ENCODE assay signal across 1 mouse cellular context in the genomic region with DNA sequence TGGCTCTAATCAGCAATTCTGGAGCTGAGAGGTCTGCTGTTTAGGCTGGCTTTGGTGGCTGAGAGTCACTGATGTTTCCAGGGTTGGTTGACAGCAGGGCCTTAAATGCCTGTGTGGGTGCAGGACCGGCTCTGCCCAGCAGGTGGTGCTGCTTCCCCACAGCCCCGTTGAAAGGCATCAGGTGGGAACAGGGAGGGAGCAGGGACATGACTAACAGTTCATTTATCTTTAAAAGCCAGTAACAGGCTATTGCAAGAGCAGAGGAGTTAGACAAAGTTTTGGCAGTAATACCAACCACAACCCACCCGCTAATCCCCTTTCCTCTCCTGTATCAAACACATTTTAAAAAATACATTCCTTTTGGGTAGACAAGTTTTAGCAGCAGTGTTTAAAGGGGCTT.
TF ChIP-seq lines count a peak whose summit lies in the region.

No protein-coding gene starts in this region.

TF ChIP-seq in MEL, 35 proteins besides CTCF, POLR2A, EP300 and RAD21 (continued from another document):
- TF ChIP-seq TCF12 (IDR thresholded peaks at IDR 0.05; ENCODE audit: low read depth, low read length): peak; percentile 47; the same call in 1 of the 2 replicates
- TF ChIP-seq UBTF (IDR thresholded peaks at IDR 0.05; ENCODE audit: borderline replicate concordance, insufficient read depth, low read depth, low read length): no peak
